Mouse (Mus musculus) megakaryocyte progenitor cell, adult 5-6 weeks (primary cell): Measurements from ENCODE around the gene Prpsap1. TPM values are rescaled to one million over a fixed set of nuclear protein-coding genes. Genes with fewer than 3 reads are reported as not detected.
"Not testable (repeated sequence)": the region's sequence is repeated elsewhere in the genome, so short reads cannot be mapped to it uniquely, and the experiment has no call there.

Experiments
- ATAC-seq: replicated peaks from 2 replicates; pipeline ENCODE4 v1.8.0; 2016; ENCODE audit warnings: mild to moderate bottlenecking, moderate TSS enrichment, inconsistent platforms; ENCODE audit not compliant: poor library complexity
- total RNA-seq, 2 experiments: library from RNA; stranded (forward) in 1 of 2; stranded (reverse) in 1 of 2; fragments of 157-497, 149-512 nt in 1 of 2; fragments of 200-1000 nt in 1 of 2; gene quantifications; 2 replicates each; pipeline versions ENCODE4 v1.2.3 to v1.2.4; 2015 to 2017

Prpsap1 gene
- total RNA-seq, 2 experiments from 2014 or later: 33.0 to 49.3 TPM

DNA sequence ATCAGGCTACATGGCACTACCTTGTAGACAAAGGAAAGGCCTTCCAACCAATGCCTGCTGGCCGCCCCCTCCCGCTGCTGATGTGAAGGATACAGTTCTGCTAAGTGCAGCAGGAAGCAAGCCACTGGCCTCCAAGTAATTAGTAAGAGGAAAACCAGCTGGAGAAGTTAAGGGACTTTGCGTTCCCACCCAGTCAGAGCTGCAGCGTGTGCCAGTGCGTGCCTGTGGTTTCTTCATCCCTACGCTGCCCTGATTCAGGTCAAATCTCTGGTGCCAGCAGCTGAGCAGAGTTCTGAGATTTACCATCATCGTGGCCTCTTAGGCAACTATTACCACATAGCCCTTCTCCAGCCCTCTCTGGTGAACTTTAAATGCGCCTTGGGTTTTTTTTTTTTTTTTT, 24.5 kb upstream of the Prpsap1 start:
- ATAC-seq: no peak; the same call in 1 of the 2 replicates

DNA sequence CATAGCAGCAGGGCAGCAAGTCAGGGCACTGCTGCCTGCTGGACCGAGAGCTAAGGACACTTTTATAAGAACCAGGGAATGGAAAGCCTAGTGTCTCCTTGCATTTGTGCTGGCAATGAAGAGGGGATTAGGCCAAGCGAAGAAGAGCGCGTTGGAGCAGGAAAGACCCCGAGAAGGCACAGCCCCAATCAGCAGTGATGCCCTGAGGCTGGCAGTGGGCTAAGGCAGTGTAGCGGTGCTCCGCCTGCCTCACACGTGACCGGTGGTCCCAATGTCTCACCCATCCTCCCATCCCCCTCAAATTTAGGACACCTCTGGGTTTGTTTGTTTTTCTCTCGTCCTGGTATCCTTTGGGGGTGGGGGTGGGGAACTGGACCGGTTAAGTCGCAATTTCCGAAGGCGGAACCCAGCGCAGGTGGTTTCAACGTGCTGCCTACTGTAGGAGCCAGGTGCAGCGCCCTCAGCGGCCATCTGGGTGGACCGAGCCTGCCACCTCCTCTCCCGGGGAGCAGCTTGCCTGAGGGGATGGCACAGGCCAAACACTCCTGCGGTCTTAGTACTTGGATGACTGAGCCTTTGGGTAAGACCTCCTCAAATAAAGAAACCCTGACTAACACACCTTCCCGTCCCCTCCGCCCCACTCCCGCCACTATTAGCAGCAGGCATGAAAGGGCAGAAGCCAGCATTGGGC, 21.5 kb upstream of the Prpsap1 start:
- ATAC-seq: no peak

DNA sequence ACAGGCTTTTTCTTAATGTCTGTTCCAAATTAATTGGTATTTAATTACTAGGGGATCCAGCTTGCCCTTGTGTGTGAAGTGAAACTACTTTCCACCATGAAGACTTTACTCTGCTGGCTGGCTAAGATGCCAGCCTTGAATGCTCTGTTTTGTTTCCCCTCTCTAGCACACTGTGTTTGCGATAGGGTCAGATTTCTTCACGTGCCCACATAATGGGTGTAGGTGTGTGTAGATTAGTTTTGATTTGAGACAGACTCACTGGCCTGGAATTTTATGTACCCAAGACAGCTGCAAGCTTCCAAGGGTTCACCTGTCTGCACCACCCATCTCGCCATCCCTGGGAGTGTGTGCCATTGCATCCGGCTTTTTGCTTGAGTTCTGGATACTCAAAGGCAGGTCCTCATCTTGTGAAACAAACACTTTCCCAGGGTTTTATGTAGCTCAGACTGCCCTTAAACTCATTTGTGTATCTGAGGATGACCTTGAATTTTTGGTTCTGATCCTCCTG, 19.6 kb upstream of the Prpsap1 start:
- no peak for ATAC-seq

DNA sequence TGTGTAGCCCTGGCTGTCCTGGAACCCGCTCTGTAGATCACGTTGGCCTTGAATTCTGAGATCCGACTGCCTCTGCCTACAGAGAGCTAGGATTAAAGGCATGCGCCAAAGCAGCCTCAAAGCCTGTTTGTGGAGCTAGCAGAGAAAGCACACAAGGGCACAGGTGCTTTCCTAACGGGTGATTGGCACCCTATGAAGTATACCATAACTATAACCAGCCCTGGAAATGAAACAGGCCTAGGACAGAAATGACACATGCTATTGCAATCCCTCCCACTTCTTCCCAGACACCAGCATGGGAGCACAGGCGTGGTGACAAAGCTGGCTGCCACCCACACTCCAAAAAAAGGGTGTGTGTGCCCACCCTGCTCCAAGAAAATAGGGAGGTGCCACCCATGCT, 19.0 kb upstream of the Prpsap1 start:
- ATAC-seq: no peak

DNA sequence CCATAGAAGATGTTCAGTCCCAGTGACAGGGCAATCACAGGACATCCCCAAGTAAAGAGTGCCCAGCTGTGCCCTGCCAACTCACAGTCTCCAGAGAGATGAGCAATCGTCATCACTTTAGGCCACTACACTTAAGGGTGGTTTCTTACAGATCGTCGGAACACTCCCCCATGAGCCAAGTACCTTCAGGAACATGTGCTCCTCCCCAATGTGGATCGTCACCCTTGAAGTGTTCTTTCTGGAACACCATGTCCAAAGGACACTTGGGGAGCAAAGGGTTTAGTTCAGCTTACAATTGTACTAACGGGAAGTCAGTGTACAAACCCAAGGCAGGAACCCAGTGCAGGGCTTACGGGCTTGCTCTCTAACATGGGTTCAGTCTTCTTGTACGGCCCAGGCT, 18.2 kb upstream of the Prpsap1 start:
- ATAC-seq: no peak

DNA sequence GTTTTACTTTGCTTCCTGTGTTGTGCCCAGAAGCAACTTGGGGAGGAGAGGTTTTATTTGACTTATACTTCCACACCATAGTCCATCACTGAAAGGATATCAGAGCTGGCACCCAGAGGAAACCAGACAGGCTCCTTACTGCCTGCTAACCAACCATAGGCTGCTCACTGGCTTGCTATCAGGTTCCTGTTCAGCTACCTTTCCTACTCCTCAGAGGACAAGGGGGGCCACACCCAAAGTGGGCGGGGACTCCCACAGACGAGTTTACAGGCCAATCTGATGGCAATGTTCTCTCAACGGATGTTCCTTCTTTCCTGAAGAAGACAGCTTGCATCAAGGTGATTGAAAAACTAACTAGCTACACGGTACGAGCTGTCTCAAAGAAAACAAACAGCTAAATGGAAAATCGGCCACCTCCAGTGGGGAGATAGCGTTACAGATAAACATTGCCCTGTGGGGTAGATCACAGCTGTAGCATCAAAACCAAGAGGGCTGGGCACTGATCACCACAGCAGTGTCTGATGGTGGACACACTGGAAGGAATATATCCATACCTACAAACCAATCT, 17.4 kb upstream of the Prpsap1 start:
- peak; percentile 61 for ATAC-seq

DNA sequence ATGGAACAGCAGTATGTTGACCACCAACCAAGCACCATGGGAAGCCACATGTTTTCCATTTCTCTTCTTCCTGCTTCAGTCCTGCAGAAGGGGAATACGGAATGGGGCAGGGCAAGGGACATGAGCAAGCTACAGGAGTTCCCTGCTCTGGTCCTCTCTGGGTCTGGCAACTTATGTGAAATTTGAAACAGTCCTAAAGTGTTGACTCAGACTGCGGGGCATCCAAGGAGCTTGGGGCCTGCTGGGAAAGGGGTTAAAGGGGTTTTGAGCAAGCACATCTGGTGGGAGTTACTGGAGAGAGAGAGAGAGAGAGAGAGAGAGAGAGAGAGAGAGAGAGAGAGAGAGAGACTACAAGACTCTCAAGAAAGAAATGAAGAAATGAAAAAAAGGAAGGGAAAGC, 14.7 kb upstream of the Prpsap1 start:
- no peak for ATAC-seq

DNA sequence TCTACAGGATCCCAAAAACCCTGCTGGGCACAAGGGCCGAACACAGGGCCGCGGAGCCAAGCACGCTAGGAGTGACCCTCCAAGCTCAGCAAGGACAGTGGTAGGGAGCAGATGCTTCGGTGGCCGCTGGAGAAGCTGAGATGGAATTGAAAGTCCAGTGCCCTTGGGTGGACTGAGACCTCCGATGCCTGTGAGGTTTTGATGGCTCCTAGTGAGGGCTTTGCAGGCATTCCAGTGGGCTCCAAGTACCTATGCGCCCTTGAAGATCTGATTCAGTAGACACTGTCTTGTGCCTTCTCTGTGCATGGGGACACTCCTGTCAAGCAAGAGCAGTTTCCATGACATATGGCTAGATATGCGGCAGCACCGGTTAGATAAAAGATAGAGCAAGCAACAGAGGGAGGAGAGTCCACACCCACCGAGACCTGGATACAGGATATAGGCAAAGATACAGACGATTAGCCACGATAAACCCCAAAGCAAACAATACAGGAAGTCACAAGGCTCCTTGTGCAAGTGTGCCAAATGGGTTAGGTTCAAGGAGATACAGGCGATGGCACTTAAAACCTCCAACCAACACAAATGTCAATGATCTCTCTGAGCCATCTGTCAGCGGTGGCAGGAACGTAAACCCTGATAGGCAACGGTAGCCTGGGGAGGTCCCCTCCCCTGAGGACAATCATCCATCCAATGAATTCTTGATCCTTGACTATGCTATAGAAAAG, 12.3 kb upstream of the Prpsap1 start:
- ATAC-seq: peak; percentile 85

DNA sequence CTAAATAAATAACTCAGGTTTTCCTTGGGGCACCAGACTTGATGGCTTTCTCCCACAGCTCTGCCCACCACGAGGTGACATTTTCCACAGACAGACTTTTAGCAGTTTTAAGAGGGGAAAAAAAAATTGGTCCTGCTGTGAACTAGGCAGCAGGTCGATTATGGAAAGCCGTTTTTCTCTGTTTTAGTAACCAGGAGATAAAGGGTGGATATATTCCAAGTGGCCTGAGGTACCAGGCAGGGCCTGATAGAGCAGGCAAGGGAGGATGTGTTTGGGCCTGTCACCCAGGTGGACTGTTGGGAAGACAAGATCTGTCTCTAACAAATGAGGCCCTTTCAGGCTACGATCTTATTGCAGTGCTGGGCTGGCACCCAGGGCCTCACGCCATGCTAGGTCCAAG, 11.6 kb upstream of the Prpsap1 start:
- peak; percentile 42 for ATAC-seq

DNA sequence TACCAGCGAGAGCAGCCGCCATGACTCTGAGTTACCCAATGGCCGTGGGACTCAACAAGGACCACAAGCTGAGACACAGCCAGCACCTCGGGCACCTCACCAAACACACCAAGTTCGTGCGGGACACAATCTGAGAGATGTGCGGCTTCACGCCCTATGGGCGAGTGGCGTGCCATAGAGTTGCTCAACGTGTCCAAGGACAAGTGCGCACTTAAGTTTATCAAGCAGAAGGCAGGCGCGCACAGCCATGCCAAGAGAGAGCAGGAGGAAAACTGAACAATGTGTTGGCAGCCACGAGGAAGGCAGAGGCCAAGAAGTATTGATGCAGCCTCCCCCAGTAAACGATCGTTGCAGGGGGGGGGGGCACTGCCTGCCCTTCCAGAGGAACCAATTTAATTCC, 10.5 kb upstream of the Prpsap1 start:
- no peak for ATAC-seq

DNA sequence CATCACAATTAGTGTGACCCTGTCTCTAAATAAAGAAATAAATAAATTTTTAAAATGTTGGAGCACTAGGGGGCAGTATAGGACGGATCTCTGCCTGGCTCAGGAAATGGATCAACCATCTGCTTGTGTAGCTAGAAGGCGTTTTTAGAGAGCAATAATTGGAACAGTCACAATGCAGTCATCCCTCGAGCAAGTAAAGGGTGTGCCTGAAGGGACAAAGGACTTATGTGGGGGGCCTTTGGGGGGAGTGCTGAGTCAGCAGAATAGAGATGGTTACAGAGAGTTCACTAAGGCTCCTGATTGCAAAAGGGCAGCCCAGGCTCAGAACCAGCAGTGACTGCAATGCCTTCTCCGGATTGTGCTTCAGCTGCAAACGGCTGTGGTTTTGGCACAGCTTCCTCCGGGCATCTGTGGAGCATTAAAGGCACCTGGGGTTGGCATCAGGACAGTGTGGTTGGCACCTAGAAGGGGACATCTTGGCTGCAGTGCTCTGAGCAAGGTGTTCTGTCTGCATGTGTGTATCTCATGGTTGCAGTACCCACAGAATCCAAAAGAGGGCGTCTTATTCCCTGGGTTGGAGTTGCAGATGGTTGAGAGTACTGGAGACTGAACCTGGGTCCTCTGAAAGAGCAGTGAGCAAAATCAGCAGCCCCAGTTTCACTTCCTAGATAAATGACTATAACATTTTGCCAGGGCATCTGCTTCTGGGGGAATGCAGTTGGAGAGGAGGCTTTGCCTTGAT, 7.2 kb upstream of the Prpsap1 start:
- ATAC-seq: peak; percentile 64

DNA sequence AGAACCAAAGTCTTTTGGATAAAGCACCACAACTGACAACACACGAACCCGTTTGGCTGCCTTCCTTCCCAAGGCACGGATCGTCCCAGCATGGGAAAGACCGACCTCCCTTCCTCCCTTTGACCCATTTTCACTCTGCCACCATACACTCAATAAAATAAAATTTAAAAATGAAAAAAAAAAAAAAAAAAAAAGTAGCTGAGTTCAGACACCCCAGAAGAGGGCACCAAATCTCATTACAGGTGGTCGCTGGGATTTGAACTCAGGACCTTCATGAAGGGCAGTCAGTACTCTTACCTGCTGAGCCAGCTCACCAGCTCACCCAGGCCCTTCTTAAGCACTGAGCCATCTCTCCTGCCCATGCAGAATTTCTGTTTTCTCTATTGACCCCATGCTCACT, 5.0 kb upstream of the Prpsap1 start:
- ATAC-seq: no peak

DNA sequence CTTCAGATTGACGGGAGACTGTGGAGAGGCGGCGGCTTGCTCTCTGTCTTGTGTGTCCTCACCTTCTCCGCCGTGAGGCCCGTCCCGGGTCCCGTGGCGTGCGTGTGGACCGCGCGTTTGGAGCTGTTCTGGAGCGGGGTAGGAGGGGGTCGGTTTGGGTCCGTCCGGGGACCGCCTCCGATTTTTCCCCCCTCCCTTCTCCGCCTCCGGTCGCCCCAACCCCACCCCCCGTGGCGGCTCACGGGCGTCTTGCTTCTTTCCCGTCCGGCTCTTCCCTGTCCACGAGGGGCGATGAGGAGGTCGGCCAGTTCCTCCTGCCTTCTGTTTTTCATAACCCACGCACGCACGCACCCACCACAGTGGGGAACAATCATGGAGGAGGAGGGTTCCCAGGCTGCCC, 4.6 kb upstream of the Prpsap1 start:
- ATAC-seq: no peak

DNA sequence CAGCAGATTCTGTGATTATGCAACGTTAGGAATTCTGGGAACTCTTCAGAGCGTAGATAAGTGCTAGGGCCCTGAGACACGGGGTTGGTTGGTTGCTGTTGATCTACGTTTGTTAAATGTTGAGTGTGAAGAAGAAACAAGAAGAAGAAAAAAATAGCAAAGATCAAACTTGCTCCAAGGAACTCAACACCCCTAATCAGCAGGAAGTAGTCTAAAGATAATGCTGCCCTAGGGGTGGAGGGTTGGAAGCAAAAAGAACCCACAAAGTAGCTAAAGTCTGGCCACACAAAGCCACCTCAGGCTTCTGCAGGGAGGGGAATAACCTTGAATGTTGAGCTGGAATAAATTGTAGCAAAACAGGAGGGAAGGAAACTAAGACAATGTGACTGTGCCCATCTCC, 3.3 kb upstream of the Prpsap1 start:
- ATAC-seq: no peak

DNA sequence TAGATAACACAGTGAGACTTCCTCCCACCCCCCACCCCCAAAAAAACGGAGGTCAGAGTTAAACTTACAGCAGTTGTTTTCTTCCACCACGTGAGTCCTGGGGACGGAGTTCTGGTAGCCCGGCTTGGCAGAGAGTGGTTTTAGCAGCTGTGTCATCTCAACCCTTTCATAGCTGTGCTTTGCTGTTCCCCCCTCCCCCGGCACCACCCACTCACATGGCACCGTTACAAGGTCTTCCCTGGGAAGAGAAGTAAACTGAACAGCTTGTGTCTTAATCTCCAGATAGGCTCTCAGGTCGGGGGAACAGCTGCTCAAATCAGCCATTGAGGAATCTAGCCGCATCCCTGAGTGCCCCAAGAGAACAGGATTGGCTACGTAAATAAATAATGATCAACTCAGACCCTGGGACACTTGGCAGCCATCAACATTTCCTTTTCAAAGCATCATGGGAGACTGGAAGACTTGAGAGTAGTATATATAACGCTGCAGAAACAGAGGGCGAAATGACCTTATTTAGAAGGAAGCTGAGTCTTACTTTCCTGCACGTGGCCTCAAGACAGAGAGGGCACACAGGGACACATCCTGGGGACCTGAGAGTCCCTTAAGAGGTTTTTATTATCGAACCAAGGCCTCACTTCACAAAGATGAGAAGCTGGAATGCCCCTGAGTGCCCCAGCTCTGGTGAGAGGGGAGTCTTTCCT, 622 bp upstream of the Prpsap1 start:
- no peak for ATAC-seq

DNA sequence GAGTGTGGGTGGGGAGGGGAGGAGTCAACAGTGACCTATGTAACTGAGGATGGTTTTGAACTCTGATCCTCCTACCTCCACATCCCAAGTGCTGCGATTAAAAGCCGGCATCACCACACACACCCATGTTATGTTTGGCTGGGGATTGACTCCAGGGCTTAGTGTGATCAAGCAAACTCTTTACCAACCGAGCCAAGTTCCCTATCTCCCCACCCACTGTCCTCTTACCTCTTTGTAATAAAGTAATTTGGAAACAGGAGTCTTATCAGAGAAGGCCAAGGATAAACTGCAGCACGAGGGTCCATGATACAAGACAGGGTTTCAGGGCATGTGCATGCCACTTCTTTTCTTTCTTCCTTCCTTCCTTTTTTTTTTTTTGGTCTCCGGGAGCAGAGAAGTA, 811 bp downstream of the Prpsap1 start:
- ATAC-seq: no peak

DNA sequence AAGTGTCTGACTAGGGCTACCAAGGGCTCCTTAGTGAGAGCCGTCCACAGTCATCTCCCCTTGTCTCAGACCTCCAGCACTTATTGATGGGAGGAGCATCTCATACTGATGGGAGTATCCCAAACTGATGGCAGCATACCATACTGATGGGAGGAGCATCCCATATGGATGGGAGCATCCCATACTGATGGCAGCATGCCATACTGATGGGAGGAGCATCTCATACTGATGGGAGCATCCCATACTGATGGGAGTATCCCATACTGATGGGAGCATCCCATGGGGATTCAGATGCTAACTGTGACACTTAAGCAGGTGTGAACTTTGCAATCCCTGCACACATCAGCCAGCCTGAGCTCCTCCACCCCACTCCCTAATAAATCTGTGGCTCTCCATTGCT, 1.5 kb downstream of the Prpsap1 start:
- not testable (repeated sequence) for ATAC-seq

DNA sequence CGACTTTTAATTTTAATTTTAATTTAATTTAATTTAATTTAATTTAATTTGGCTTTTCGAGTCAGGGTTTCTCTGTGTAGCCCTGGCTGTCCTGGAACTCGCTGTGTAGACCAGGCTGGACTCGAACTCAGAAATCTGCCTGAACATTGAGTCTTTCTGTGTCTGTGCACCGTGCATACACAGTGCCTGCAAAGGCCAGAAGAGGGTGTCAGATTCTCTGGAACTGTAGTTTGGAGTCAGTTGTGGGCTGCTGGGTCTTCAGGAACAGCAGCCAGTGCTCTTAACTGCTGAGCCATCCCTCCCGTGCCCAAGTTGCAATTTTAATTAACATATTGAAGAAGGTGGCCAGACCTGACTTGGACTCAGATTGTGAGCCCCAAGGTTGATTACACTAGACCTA, 2.7 kb downstream of the Prpsap1 start:
- no peak for ATAC-seq

DNA sequence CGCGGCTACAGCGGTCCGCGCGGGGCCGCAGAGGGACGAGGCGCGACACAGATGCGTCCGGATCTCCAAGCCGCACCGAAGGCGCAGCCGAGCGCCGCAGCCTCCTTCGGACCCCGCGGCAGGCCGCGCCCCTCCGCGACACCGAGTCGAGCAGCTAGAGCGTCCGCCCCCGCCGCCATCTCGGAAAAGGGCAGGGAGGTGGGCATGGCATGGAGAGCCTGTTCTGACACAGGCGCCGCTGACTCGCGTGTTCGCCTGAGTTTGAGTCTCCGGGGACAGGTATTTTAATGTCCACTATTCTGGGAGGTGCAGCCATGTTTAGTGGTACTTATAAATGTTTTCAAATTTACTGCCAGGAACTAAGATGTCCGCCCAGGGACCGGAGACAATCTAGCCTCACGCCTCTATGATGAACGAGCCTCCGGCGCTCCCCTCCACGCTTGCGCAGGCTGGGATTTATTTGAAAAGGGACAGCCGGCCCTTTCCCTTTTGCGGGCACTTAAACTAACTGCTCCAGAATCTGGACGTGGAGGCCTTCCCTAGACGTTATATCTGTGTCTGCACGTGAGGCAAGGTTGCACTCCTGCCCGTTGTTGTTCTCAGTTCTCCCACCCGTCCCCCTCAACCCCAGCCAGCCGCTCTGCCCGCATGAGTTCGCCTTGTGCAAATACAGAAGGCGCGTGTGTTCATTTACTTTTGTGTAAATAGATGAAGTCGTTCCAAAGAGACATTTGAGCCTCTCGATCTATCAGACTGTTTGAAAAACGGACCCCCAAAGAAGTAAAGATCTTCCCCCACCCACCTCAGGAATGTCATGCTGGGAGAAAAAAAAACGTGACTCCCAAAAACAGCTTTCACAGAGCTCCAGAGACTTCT, 3.5 kb downstream of the Prpsap1 start:
- ATAC-seq: peak; percentile 83

DNA sequence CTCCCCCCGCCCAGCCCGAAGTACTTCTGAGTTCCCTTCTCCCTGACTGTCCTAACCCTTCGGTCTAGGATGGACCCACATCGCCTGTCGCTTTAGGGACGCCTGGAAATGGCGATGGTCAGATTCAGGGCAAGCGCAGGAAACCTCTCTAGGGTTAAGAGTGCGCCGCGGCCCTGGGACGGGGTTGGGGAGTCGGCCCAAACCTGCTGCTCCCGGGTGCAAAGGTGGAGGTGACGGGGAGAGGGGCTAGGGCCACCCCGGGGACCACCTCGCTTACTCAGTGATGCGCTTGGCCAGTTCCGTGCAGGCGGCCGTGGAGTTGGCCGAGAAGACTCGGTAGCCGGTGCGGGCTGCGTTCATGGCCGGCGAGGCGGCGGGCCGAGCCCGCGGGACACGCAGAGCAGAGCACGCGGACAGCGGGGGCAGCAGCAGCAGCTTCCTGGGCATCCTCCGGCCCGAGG, 4.2 kb downstream of the Prpsap1 start:
- no peak for ATAC-seq
